Mouse (Mus musculus) limb, embryonic 14.5 days (tissue): Measurements from ENCODE around the gene Gchfr. TPM values are rescaled to one million over a fixed set of nuclear protein-coding genes. Genes with fewer than 3 reads are reported as not detected.

Experiments
- ATAC-seq: fragments of 200-750 bp; cut with Nextera tagmentation; 2 replicates; pipeline ENCODE4 v1.8.0; 2017; ENCODE audit warnings: low read depth, moderate number of reproducible peaks, moderate TSS enrichment; ENCODE audit not compliant: low FRiP score
- DNase-seq: peaks from one replicate; pipeline ENCODE4 v3.0.0-alpha.2; 2015; ENCODE audit warnings: low spot score
- H3K27ac ChIP-seq: fragments of 300-500 bp; sonication (generic); replicated peaks from 2 replicates; pipeline ENCODE4 v1.5.1; 2014; ENCODE audit warnings: low read depth, mild to moderate bottlenecking, low read length, moderate library complexity, mixed read lengths
- H3K27me3 ChIP-seq: fragments of 300-500 bp; sonication (generic); 2 replicates; pipeline ENCODE4 v1.6.1; 2014; ENCODE audit warnings: low read length, mixed read lengths; ENCODE audit not compliant: control insufficient read depth, insufficient read depth
- H3K36me3 ChIP-seq: fragments of 300-500 bp; sonication (generic); 2 replicates; pipeline ENCODE4 v1.6.1; 2014; ENCODE audit warnings: mild to moderate bottlenecking, low read length, moderate library complexity, mixed read lengths; ENCODE audit not compliant: control insufficient read depth, insufficient read depth
- H3K4me1 ChIP-seq: fragments of 300-500 bp; sonication (generic); 2 replicates; pipeline ENCODE4 v1.6.1; 2014; ENCODE audit warnings: antibody characterized with exemption, low read length, mixed read lengths; ENCODE audit not compliant: control insufficient read depth, insufficient read depth
- H3K4me2 ChIP-seq: fragments of 300-500 bp; sonication (generic); replicated peaks from 2 replicates; pipeline ENCODE4 v1.6.1; 2014; ENCODE audit warnings: low read depth, mild to moderate bottlenecking, low read length, moderate library complexity; ENCODE audit not compliant: severe bottlenecking
- H3K4me3 ChIP-seq: fragments of 300-500 bp; sonication (generic); replicated peaks from 2 replicates; pipeline ENCODE4 v1.5.1; 2014; ENCODE audit warnings: low read length
- H3K9ac ChIP-seq: fragments of 300-500 bp; sonication (generic); 2 replicates; pipeline ENCODE4 v1.6.1; 2014; ENCODE audit warnings: mild to moderate bottlenecking, low read depth, low read length, moderate library complexity; ENCODE audit not compliant: severe bottlenecking
- H3K9me3 ChIP-seq: fragments of 300-500 bp; sonication (generic); 2 replicates; pipeline ENCODE4 v1.6.1; 2016; ENCODE audit warnings: low read length; ENCODE audit not compliant: control insufficient read depth
- POLR2A ChIP-seq: fragments of 200-500 bp; IDR thresholded peaks from 2 replicates; pipeline ENCODE4 v1.8.0; 2012; ENCODE audit warnings: inconsistent platforms, mild to moderate bottlenecking, moderate library complexity, borderline replicate concordance; ENCODE audit not compliant: insufficient read depth, insufficient read length; ENCODE audit errors: extremely low read depth
- WGBS: fragments of 180-500 bp; shearing (Covaris S2); extraction: QIAGEN DNeasy Blood & Tissue Kit; methylation state at CpG from one replicate; pipeline ENCODE4 v1.1.7; 2014; 5-methylcytosine and 5-hydroxymethylcytosine counted together
- polyA plus RNA-seq, 2 experiments: library from polyadenylated mRNA; depleted of rRNA in 1 of 2; stranded (reverse) in 1 of 2; unstranded in 1 of 2; fragments of >200 nt; fragmentation: Nextera tagmentation in 1 of 2; extraction: Ambion mirVana in 1 of 2; gene quantifications; 2 replicates each; pipeline versions ENCODE4 v1.2.1 to v1.2.3; 2012 to 2014

Gchfr gene
- polyA plus RNA-seq, 2 experiments = 5.6 to 20.9 TPM

GRCm38 (mm10) chr2:119196316-119197108, 28.9 kb downstream of the Gchfr start:
- no peaks in the 10 kb centered on the region for H3K36me3 ChIP-seq
- H3K27me3 ChIP-seq = no peaks in the 10 kb centered on the region
- H3K9me3 ChIP-seq = no peaks in the 10 kb centered on the region
- no peak overlapping the region for H3K9ac ChIP-seq
- DNase-seq = peak; percentile 16
- H3K4me2 ChIP-seq = no peak overlapping the region
- WGBS = 12% methylated on average over 4 of the region's 4 CpGs
- H3K4me1 ChIP-seq = peaks cover 17% of the 10 kb centered on the region
- H3K27ac ChIP-seq = peak overlapping the region; percentile 41; the same call in 1 of the 2 replicates
- no peak overlapping the region for H3K4me3 ChIP-seq
- ATAC-seq = no peak
- TF ChIP-seq POLR2A = no peak

- Histone ChIP-seq H3K4me3 (no peak overlapping the region), H3K27me3 (no peaks in the 10 kb centered on the region), H3K36me3 (no peaks in the 10 kb centered on the region), H3K4me1 (peaks cover 17% of the 10 kb centered on the region), H3K9ac (no peak overlapping the region), H3K4me2 (no peak overlapping the region), H3K9me3 (no peaks in the 10 kb centered on the region), H3K27ac (no peak overlapping the region)
- WGBS = 89% methylated on average over 1 of the region's 1 CpGs
- DNase-seq = no peak
- ATAC-seq = no peak
- TF ChIP-seq POLR2A = no peak
These were observed 29.9 kb downstream of the Gchfr start for GRCm38 (mm10) chr2:119197493-119197892.

DNA sequence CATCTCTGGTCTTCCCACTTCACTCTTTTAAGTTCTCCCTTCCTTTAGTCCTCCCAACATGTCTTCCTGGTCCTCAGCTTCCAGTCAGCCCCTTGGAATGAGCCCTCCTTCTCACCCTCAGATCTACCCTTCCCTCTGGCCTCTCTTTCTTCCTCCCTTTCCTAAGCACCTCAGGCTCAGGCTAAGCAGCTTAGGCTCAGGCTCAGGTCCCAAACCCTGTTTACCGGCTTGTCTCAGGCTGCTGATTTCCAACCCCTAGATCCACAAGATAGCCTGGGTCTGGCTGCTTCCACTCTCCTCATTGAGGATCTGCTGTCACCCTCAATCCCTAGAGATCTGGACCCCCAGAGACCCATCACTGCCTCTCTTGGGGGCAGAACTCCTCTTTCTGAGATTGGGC, 30.5 kb downstream of the Gchfr start:
- no peak overlapping the region for H3K27ac ChIP-seq
- DNase-seq (no peak), ATAC-seq (no peak)
- no peaks in the 10 kb centered on the region for H3K9me3 ChIP-seq
- no peaks in the 10 kb centered on the region for H3K27me3 ChIP-seq
- 0 out of 2 replicates have a peak overlapping the region, but pooled peaks have one; percentile 4 for H3K9ac ChIP-seq
- no peak overlapping the region for H3K4me2 ChIP-seq
- H3K4me3 ChIP-seq = no peak overlapping the region
- no peak for TF ChIP-seq POLR2A
- WGBS = 33% methylated on average over 1 of the region's 1 CpGs
- H3K36me3 ChIP-seq = no peaks in the 10 kb centered on the region
- peaks cover 17% of the 10 kb centered on the region for H3K4me1 ChIP-seq

GRCm38 (mm10) chr2:119198934-119199333, 31.4 kb downstream of the Gchfr start:
- Histone ChIP-seq H3K9me3 (no peaks in the 10 kb centered on the region), H3K4me3 (no peak overlapping the region), H3K27ac (0 out of 2 replicates have a peak overlapping the region, but pooled peaks have one; percentile 55), H3K4me1 (peaks cover 17% of the 10 kb centered on the region), H3K27me3 (no peaks in the 10 kb centered on the region), H3K4me2 (no peak overlapping the region), H3K36me3 (no peaks in the 10 kb centered on the region), H3K9ac (no peak overlapping the region)
- 31% methylated on average over 3 of the region's 3 CpGs for WGBS
- no peak for ATAC-seq
- no peak for TF ChIP-seq POLR2A
- DNase-seq = peak; percentile 20

DNA sequence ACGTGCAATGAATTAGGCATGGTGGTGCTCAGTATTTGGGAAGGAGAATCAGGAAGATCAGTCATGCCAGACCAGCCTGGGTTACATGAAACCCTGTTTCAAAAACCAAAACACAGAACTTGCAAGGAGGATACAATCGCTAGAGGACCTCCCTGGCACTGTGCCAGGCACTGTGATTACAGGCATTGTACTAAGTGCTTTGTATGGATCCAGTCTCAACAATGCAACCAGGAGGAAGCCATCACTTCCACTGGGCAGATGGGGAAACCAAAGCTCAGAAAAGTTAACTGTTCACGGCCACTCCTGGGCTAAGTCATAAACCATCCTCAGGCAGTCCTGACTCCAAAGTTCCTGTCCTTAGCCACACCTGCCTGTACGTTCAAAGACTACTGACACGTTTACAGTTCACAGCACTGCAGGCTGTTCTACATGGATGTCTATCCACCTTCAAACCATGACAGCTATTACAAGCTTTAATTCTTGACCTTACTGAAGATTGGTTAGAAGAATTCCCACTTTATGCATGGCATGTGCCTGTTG, 35.4 kb downstream of the Gchfr start:
- ATAC-seq (no peak), DNase-seq (peak; percentile 50)
- Histone ChIP-seq H3K4me1 (peaks cover 9% of the 10 kb centered on the region; the same call in 1 of the 2 replicates), H3K27me3 (no peaks in the 10 kb centered on the region), H3K4me2 (no peak overlapping the region), H3K9ac (no peak overlapping the region), H3K9me3 (no peaks in the 10 kb centered on the region), H3K4me3 (no peak overlapping the region), H3K27ac (0 out of 2 replicates have a peak overlapping the region, but pooled peaks have one; percentile 5), H3K36me3 (no peaks in the 10 kb centered on the region)
- WGBS = 48% methylated on average over 5 of the region's 5 CpGs
- TF ChIP-seq POLR2A = no peak
